Mouse (Mus musculus): ENCODE measurements at regions not wholly inside any gene's neighbourhood (a gene's known extent, or its start where the extent isn't known, plus 50 kb on each side); places are given as distances from the start of the nearest gene placed in this dataset.

GRCm38 (mm10) chr10:118780831-118781569 is 89.0 kb downstream of the Dyrk2 start:
- no peak overlapping the region for H3K4me2 ChIP-seq (ENCODE audit: low read depth, low read length)
- no peak overlapping the region for H3K9ac ChIP-seq (replicated peaks; ENCODE audit: low read depth, low read length)
- H3K4me3 ChIP-seq (ENCODE audit: low read depth, low read length) = no peak overlapping the region
- WGBS = 89% methylated on average over 10 of the region's 10 CpGs
- H3K9me3 ChIP-seq (ENCODE audit: control insufficient read depth, low read length) = no peaks in the 10 kb centered on the region
- ATAC-seq (ENCODE audit: low read depth) = no peak
- no peaks in the 10 kb centered on the region for H3K27me3 ChIP-seq (ENCODE audit: control insufficient read depth, insufficient read depth, low read length)
- no peak overlapping the region; the same call in 1 of the 2 replicates for H3K27ac ChIP-seq (ENCODE audit: low read depth, low read length)
- H3K36me3 ChIP-seq (ENCODE audit: control insufficient read depth, insufficient read depth, low read length) = no peaks in the 10 kb centered on the region
- no peaks in the 10 kb centered on the region for H3K4me1 ChIP-seq (ENCODE audit: control insufficient read depth, insufficient read depth, low read length)

- Histone ChIP-seq H3K27ac (ENCODE audit: low read depth, low read length) (peak overlapping the region; percentile 60; the same call in 1 of the 2 replicates), H3K9ac (replicated peaks; ENCODE audit: low read depth, low read length) (no peak overlapping the region), H3K4me2 (ENCODE audit: low read depth, low read length) (no peak overlapping the region), H3K4me3 (ENCODE audit: low read depth, low read length) (no peak overlapping the region), H3K9me3 (ENCODE audit: control insufficient read depth, low read length) (no peaks in the 10 kb centered on the region), H3K4me1 (ENCODE audit: control insufficient read depth, insufficient read depth, low read length) (no peaks in the 10 kb centered on the region), H3K36me3 (ENCODE audit: control insufficient read depth, insufficient read depth, low read length) (no peaks in the 10 kb centered on the region), H3K27me3 (ENCODE audit: control insufficient read depth, insufficient read depth, low read length) (no peaks in the 10 kb centered on the region)
- ATAC-seq (ENCODE audit: low read depth) = peak; percentile 69; the same call in 1 of the 2 replicates
- 56% methylated on average over 10 of the region's 10 CpGs for WGBS
Observed at GRCm38 (mm10) chr10:118781811-118782232, 88.2 kb downstream of the Dyrk2 start.

- H3K9me3 ChIP-seq (ENCODE audit: control insufficient read depth, low read length) = no peaks in the 10 kb centered on the region
- H3K9ac ChIP-seq (replicated peaks; ENCODE audit: low read depth, low read length) = no peak overlapping the region
- H3K4me3 ChIP-seq (ENCODE audit: low read depth, low read length) = no peak overlapping the region
- peak overlapping the region; percentile 28; the same call in 1 of the 2 replicates for H3K27ac ChIP-seq (ENCODE audit: low read depth, low read length)
- H3K27me3 ChIP-seq (ENCODE audit: control insufficient read depth, insufficient read depth, low read length) = no peaks in the 10 kb centered on the region
- H3K4me1 ChIP-seq (ENCODE audit: control insufficient read depth, insufficient read depth, low read length) = no peaks in the 10 kb centered on the region
- ATAC-seq (ENCODE audit: low read depth) = no peak
- WGBS = 77% methylated on average over 6 of the region's 6 CpGs
- no peaks in the 10 kb centered on the region for H3K36me3 ChIP-seq (ENCODE audit: control insufficient read depth, insufficient read depth, low read length)
- H3K4me2 ChIP-seq (ENCODE audit: low read depth, low read length) = no peak overlapping the region
Observed at GRCm38 (mm10) chr10:118782646-118783045, 87.4 kb downstream of the Dyrk2 start.

GRCm38 (mm10) chr10:118787280-118787690 is 82.7 kb downstream of the Dyrk2 start:
- no peak overlapping the region for H3K4me3 ChIP-seq (ENCODE audit: low read depth, low read length)
- ATAC-seq (ENCODE audit: low read depth) = no peak
- no peaks in the 10 kb centered on the region for H3K9me3 ChIP-seq (ENCODE audit: control insufficient read depth, low read length)
- H3K4me2 ChIP-seq (ENCODE audit: low read depth, low read length) = no peak overlapping the region
- no peaks in the 10 kb centered on the region for H3K27me3 ChIP-seq (ENCODE audit: control insufficient read depth, insufficient read depth, low read length)
- 85% methylated on average over 8 of the region's 8 CpGs for WGBS
- no peak overlapping the region for H3K9ac ChIP-seq (replicated peaks; ENCODE audit: low read depth, low read length)
- no peaks in the 10 kb centered on the region for H3K4me1 ChIP-seq (ENCODE audit: control insufficient read depth, insufficient read depth, low read length)
- H3K27ac ChIP-seq (ENCODE audit: low read depth, low read length) = no peak overlapping the region
- H3K36me3 ChIP-seq (ENCODE audit: control insufficient read depth, insufficient read depth, low read length) = no peaks in the 10 kb centered on the region

- WGBS = 58% methylated on average over 15 of the region's 15 CpGs
- no peak overlapping the region for H3K27ac ChIP-seq (ENCODE audit: low read depth, low read length)
- no peak overlapping the region for H3K4me2 ChIP-seq (ENCODE audit: low read depth, low read length)
- H3K9me3 ChIP-seq (ENCODE audit: control insufficient read depth, low read length) = no peaks in the 10 kb centered on the region
- ATAC-seq (ENCODE audit: low read depth) = no peak
- H3K9ac ChIP-seq (replicated peaks; ENCODE audit: low read depth, low read length) = no peak overlapping the region
- H3K4me1 ChIP-seq (ENCODE audit: control insufficient read depth, insufficient read depth, low read length) = no peaks in the 10 kb centered on the region
- no peaks in the 10 kb centered on the region for H3K27me3 ChIP-seq (ENCODE audit: control insufficient read depth, insufficient read depth, low read length)
- no peaks in the 10 kb centered on the region for H3K36me3 ChIP-seq (ENCODE audit: control insufficient read depth, insufficient read depth, low read length)
- H3K4me3 ChIP-seq (ENCODE audit: low read depth, low read length) = no peak overlapping the region
Observed at GRCm38 (mm10) chr10:118792352-118793100, 77.5 kb downstream of the Dyrk2 start.

- Histone ChIP-seq H3K27me3 (ENCODE audit: control insufficient read depth, insufficient read depth, low read length) (no peaks in the 10 kb centered on the region), H3K9me3 (ENCODE audit: control insufficient read depth, low read length) (no peaks in the 10 kb centered on the region), H3K4me2 (ENCODE audit: low read depth, low read length) (no peak overlapping the region), H3K27ac (ENCODE audit: low read depth, low read length) (no peak overlapping the region), H3K4me1 (ENCODE audit: control insufficient read depth, insufficient read depth, low read length) (no peaks in the 10 kb centered on the region), H3K9ac (replicated peaks; ENCODE audit: low read depth, low read length) (no peak overlapping the region), H3K4me3 (ENCODE audit: low read depth, low read length) (no peak overlapping the region), H3K36me3 (ENCODE audit: control insufficient read depth, insufficient read depth, low read length) (no peaks in the 10 kb centered on the region)
- 88% methylated on average over 2 of the region's 2 CpGs for WGBS
- ATAC-seq (ENCODE audit: low read depth) = no peak
Observed at GRCm38 (mm10) chr10:118793794-118794193, 76.2 kb downstream of the Dyrk2 start.

- Histone ChIP-seq H3K9me3 (ENCODE audit: control insufficient read depth, low read length) (no peaks in the 10 kb centered on the region), H3K36me3 (ENCODE audit: control insufficient read depth, insufficient read depth, low read length) (no peaks in the 10 kb centered on the region), H3K4me3 (ENCODE audit: low read depth, low read length) (no peak overlapping the region), H3K4me1 (ENCODE audit: control insufficient read depth, insufficient read depth, low read length) (no peaks in the 10 kb centered on the region), H3K4me2 (ENCODE audit: low read depth, low read length) (no peak overlapping the region), H3K27ac (ENCODE audit: low read depth, low read length) (no peak overlapping the region), H3K9ac (replicated peaks; ENCODE audit: low read depth, low read length) (no peak overlapping the region), H3K27me3 (ENCODE audit: control insufficient read depth, insufficient read depth, low read length) (no peaks in the 10 kb centered on the region)
- ATAC-seq (ENCODE audit: low read depth) = no peak
- 37% methylated on average over 9 of the region's 9 CpGs for WGBS
Observed at GRCm38 (mm10) chr10:118794395-118795060, 75.5 kb downstream of the Dyrk2 start.

GRCm38 (mm10) chr10:118795061-118795407 is 75.0 kb downstream of the Dyrk2 start:
- no peak overlapping the region for H3K27ac ChIP-seq (ENCODE audit: low read depth, low read length)
- H3K4me3 ChIP-seq (ENCODE audit: low read depth, low read length) = no peak overlapping the region
- H3K4me1 ChIP-seq (ENCODE audit: control insufficient read depth, insufficient read depth, low read length) = no peaks in the 10 kb centered on the region
- no peak overlapping the region for H3K9ac ChIP-seq (replicated peaks; ENCODE audit: low read depth, low read length)
- H3K27me3 ChIP-seq (ENCODE audit: control insufficient read depth, insufficient read depth, low read length) = no peaks in the 10 kb centered on the region
- no peak overlapping the region for H3K4me2 ChIP-seq (ENCODE audit: low read depth, low read length)
- H3K9me3 ChIP-seq (ENCODE audit: control insufficient read depth, low read length) = no peaks in the 10 kb centered on the region
- H3K36me3 ChIP-seq (ENCODE audit: control insufficient read depth, insufficient read depth, low read length) = no peaks in the 10 kb centered on the region
- WGBS = 85% methylated on average over 3 of the region's 3 CpGs
- no peak for ATAC-seq (ENCODE audit: low read depth)

GRCm38 (mm10) chr10:118796512-118796911 is 73.5 kb downstream of the Dyrk2 start:
- no peak overlapping the region for H3K4me2 ChIP-seq (ENCODE audit: low read depth, low read length)
- ATAC-seq (ENCODE audit: low read depth) = no peak
- no peak overlapping the region for H3K4me3 ChIP-seq (ENCODE audit: low read depth, low read length)
- no peak overlapping the region for H3K27ac ChIP-seq (ENCODE audit: low read depth, low read length)
- no peak overlapping the region for H3K9ac ChIP-seq (replicated peaks; ENCODE audit: low read depth, low read length)
- 87% methylated on average over 7 of the region's 7 CpGs for WGBS
- no peaks in the 10 kb centered on the region for H3K9me3 ChIP-seq (ENCODE audit: control insufficient read depth, low read length)
- no peaks in the 10 kb centered on the region for H3K27me3 ChIP-seq (ENCODE audit: control insufficient read depth, insufficient read depth, low read length)
- H3K36me3 ChIP-seq (ENCODE audit: control insufficient read depth, insufficient read depth, low read length) = no peaks in the 10 kb centered on the region
- H3K4me1 ChIP-seq (ENCODE audit: control insufficient read depth, insufficient read depth, low read length) = no peaks in the 10 kb centered on the region

Data from neural tube, embryonic 14.5 days (tissue).